Mouse (Mus musculus): Measurements from ENCODE around the gene Vmp1. TPM values are rescaled to one million over a fixed set of nuclear protein-coding genes. Genes with fewer than 3 reads are reported as not detected.
A peak's percentile ranks its signal among the peaks of the same experiment; 100 is the strongest.

The Vmp1 gene
- total and polyA plus RNA-seq, 2 experiments from 2014 or later: 45.3 to 136 TPM

- no peak for TF ChIP-seq CTCF (IDR thresholded peaks at IDR 0.05)
- 100% methylated on average over 1 of the region's 1 CpGs for WGBS
- DNase-seq (ENCODE audit: low spot score) (no peak), ATAC-seq (ENCODE audit: low FRiP score) (no peak)
- Histone ChIP-seq H3K4me2 (ENCODE audit: low read depth, low read length, poor library complexity, severe bottlenecking) (no peak overlapping the region), H3K9me3 (ENCODE audit: low read length) (no peaks in the 10 kb centered on the region), H3K4me3 (ENCODE audit: low read depth, low read length) (no peak overlapping the region), H3K27ac (ENCODE audit: low read depth, low read length) (no peak overlapping the region), H3K9ac (replicated peaks; ENCODE audit: low read length, poor library complexity, severe bottlenecking) (no peak overlapping the region), H3K27me3 (ENCODE audit: insufficient read depth, low read length) (no peaks in the 10 kb centered on the region), H3K4me1 (ENCODE audit: insufficient read depth, low read length) (no peaks in the 10 kb centered on the region; the same call in 1 of the 2 replicates), H3K36me3 (ENCODE audit: insufficient read depth, low read length) (no peaks in the 10 kb centered on the region)
Measured at GRCm38 (mm10) chr11:86547412-86547811, 136.2 kb downstream of the Vmp1 start.

- ATAC-seq (ENCODE audit: low FRiP score): no peak
- no peak for DNase-seq (ENCODE audit: low spot score)
- H3K9ac ChIP-seq (replicated peaks; ENCODE audit: low read length, poor library complexity, severe bottlenecking): 0 out of 2 replicates have a peak overlapping the region, but pooled peaks have one; percentile 24
- H3K4me3 ChIP-seq (ENCODE audit: low read depth, low read length): peak overlapping the region; percentile 83; the same call in 1 of the 2 replicates
- H3K4me2 ChIP-seq (ENCODE audit: low read depth, low read length, poor library complexity, severe bottlenecking): peak overlapping the region; percentile 64
- no peaks in the 10 kb centered on the region for H3K36me3 ChIP-seq (ENCODE audit: insufficient read depth, low read length)
- no peaks in the 10 kb centered on the region; the same call in 1 of the 2 replicates for H3K4me1 ChIP-seq (ENCODE audit: insufficient read depth, low read length)
- H3K9me3 ChIP-seq (ENCODE audit: low read length): no peaks in the 10 kb centered on the region
- WGBS: 84% methylated on average over 8 of the region's 8 CpGs
- H3K27ac ChIP-seq (ENCODE audit: low read depth, low read length): no peak overlapping the region
- H3K27me3 ChIP-seq (ENCODE audit: insufficient read depth, low read length): no peaks in the 10 kb centered on the region
- TF ChIP-seq CTCF (IDR thresholded peaks at IDR 0.05): no peak
Measured at GRCm38 (mm10) chr11:86545556-86545955, 138.1 kb downstream of the Vmp1 start.

- peak within 1 kb of the TSS; percentile 83 for H3K4me3 ChIP-seq (ENCODE audit: low read depth, low read length)
- under 1% methylated on average over 43 of the region's 43 CpGs for WGBS
- H3K27ac ChIP-seq (ENCODE audit: low read depth, low read length): peak within 1 kb of the TSS; percentile 89
- peak within 1 kb of the TSS; percentile 92 for H3K9ac ChIP-seq (replicated peaks; ENCODE audit: low read length, poor library complexity, severe bottlenecking)
- no peak for TF ChIP-seq CTCF (IDR thresholded peaks at IDR 0.05)
- H3K9me3 ChIP-seq (ENCODE audit: low read length): no peaks in the 10 kb centered on the region
- H3K4me2 ChIP-seq (ENCODE audit: low read depth, low read length, poor library complexity, severe bottlenecking): peak within 1 kb of the TSS; percentile 74
- ATAC-seq (ENCODE audit: low FRiP score) (peak; percentile 98), DNase-seq (ENCODE audit: low spot score) (peak; percentile 100)
- H3K4me1 ChIP-seq (ENCODE audit: insufficient read depth, low read length): no peaks in the 10 kb centered on the region; the same call in 1 of the 2 replicates
- H3K27me3 ChIP-seq (ENCODE audit: insufficient read depth, low read length): no peaks in the 10 kb centered on the region
- no peaks in the 10 kb centered on the region for H3K36me3 ChIP-seq (ENCODE audit: insufficient read depth, low read length)
Measured at GRCm38 (mm10) chr11:86544639-86545299, 138.9 kb downstream of the Vmp1 start, which contains the start of the genes Rps6kb1 and Tubd1. Gene Rps6kb1 (minus strand): TSS chr11:86544805. Gene Tubd1 (plus strand): TSS chr11:86544991.

GRCm38 (mm10) chr11:86543960-86544638, 139.5 kb downstream of the Vmp1 start:
- under 1% methylated on average over 36 of the region's 50 CpGs for WGBS
- H3K9ac ChIP-seq (replicated peaks; ENCODE audit: low read length, poor library complexity, severe bottlenecking): peak overlapping the region; percentile 92
- no peaks in the 10 kb centered on the region for H3K9me3 ChIP-seq (ENCODE audit: low read length)
- H3K4me1 ChIP-seq (ENCODE audit: insufficient read depth, low read length): no peaks in the 10 kb centered on the region; the same call in 1 of the 2 replicates
- no peak for TF ChIP-seq CTCF (IDR thresholded peaks at IDR 0.05)
- DNase-seq (ENCODE audit: low spot score): peak; percentile 1
- peak overlapping the region; percentile 89 for H3K27ac ChIP-seq (ENCODE audit: low read depth, low read length)
- ATAC-seq (ENCODE audit: low FRiP score): peak; percentile 55
- peak overlapping the region; percentile 74 for H3K4me2 ChIP-seq (ENCODE audit: low read depth, low read length, poor library complexity, severe bottlenecking)
- no peaks in the 10 kb centered on the region for H3K27me3 ChIP-seq (ENCODE audit: insufficient read depth, low read length)
- peak overlapping the region; percentile 83 for H3K4me3 ChIP-seq (ENCODE audit: low read depth, low read length)
- H3K36me3 ChIP-seq (ENCODE audit: insufficient read depth, low read length): no peaks in the 10 kb centered on the region

GRCm38 (mm10) chr11:86542851-86543250, 140.8 kb downstream of the Vmp1 start:
- 92% methylated on average over 1 of the region's 1 CpGs for WGBS
- Histone ChIP-seq H3K4me1 (ENCODE audit: insufficient read depth, low read length) (no peaks in the 10 kb centered on the region; the same call in 1 of the 2 replicates), H3K36me3 (ENCODE audit: insufficient read depth, low read length) (no peaks in the 10 kb centered on the region), H3K27ac (ENCODE audit: low read depth, low read length) (no peak overlapping the region), H3K27me3 (ENCODE audit: insufficient read depth, low read length) (no peaks in the 10 kb centered on the region), H3K4me3 (ENCODE audit: low read depth, low read length) (no peak overlapping the region), H3K9me3 (ENCODE audit: low read length) (no peaks in the 10 kb centered on the region), H3K9ac (replicated peaks; ENCODE audit: low read length, poor library complexity, severe bottlenecking) (no peak overlapping the region), H3K4me2 (ENCODE audit: low read depth, low read length, poor library complexity, severe bottlenecking) (no peak overlapping the region)
- DNase-seq (ENCODE audit: low spot score) (no peak), ATAC-seq (ENCODE audit: low FRiP score) (no peak)
- TF ChIP-seq CTCF (IDR thresholded peaks at IDR 0.05): no peak

GRCm38 (mm10) chr11:86540476-86540845, 143.2 kb downstream of the Vmp1 start:
- Histone ChIP-seq H3K4me3 (ENCODE audit: low read depth, low read length) (no peak overlapping the region), H3K36me3 (ENCODE audit: insufficient read depth, low read length) (no peaks in the 10 kb centered on the region), H3K27me3 (ENCODE audit: insufficient read depth, low read length) (no peaks in the 10 kb centered on the region), H3K4me2 (ENCODE audit: low read depth, low read length, poor library complexity, severe bottlenecking) (no peak overlapping the region), H3K4me1 (ENCODE audit: insufficient read depth, low read length) (no peaks in the 10 kb centered on the region; the same call in 1 of the 2 replicates), H3K27ac (ENCODE audit: low read depth, low read length) (no peak overlapping the region), H3K9me3 (ENCODE audit: low read length) (no peaks in the 10 kb centered on the region), H3K9ac (replicated peaks; ENCODE audit: low read length, poor library complexity, severe bottlenecking) (no peak overlapping the region)
- ATAC-seq (ENCODE audit: low FRiP score): no peak
- TF ChIP-seq CTCF (IDR thresholded peaks at IDR 0.05): no peak
- DNase-seq (ENCODE audit: low spot score): no peak
- WGBS: 92% methylated on average over 2 of the region's 2 CpGs

All from midbrain, postnatal 0 days (tissue).